Mouse (Mus musculus) layer of hippocampus, adult 8-10 months (tissue): ENCODE data around the gene Tfap2d. TPM values are rescaled to one million over a fixed set of nuclear protein-coding genes. Genes with fewer than 3 reads are reported as not detected.

ENCODE experiments used
- DNase-seq, 2 experiments: peaks; one replicate each; pipeline ENCODE4 v3.0.0; 2022; ENCODE audit warnings: low spot score in 2 of 2
- total RNA-seq, 4 experiments: library from RNA; stranded (reverse); gene quantifications; 2 replicates each; pipeline ENCODE4 v1.2.4; 2022

Gene Tfap2d
- not detected for total RNA-seq

GRCm38 (mm10) chr1:19102631-19103030 lies at the start of gene Tfap2d:
Tfap2d (plus strand) TSS chr1:19103022.
- DNase-seq: no peak

DNA sequence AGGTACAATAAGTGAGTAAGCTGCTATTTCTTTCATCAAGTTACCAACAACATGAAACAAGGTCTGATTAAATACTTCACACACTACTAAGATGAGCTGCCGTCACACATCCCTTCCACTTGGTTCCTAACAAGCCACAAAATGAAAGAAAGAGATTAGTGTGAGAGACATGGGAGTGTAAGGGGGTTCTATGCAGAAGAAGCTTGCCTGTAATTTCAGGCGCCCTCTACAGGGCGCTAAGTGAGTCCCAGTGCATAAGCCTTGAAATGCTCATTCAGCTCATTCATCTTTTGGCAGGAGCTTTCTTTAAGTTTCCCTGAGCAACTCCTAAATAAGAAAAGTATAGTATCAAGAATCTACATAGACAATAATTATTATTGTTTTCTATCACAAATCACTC lies 46.5 kb upstream of the Tfap2d start:
- peak in 1 of 2 experiments; percentile 2 for DNase-seq

- DNase-seq: no peak
Measured at GRCm38 (mm10) chr1:19056861-19057260, 46.0 kb upstream of the Tfap2d start.

DNA sequence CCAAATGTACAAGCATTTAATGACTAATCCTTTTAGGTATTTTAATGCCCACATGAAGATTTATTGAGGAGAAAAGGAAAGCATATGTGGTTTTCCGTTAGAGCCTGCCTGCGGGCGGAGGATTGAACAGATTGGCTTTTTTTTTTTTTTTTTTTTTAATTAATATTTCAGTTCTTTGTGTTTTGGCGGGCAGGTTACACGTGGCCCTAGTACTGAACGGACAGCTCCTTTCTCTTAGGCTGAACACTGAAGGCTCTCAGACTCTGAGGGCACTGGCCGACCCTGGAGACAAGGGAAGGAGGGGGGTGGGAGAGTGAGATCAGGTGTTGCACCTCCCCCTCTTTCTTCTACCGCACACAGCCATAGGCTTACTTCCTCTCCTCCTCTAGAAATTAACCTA lies 14.7 kb upstream of the Tfap2d start:
- no peak for DNase-seq

DNA sequence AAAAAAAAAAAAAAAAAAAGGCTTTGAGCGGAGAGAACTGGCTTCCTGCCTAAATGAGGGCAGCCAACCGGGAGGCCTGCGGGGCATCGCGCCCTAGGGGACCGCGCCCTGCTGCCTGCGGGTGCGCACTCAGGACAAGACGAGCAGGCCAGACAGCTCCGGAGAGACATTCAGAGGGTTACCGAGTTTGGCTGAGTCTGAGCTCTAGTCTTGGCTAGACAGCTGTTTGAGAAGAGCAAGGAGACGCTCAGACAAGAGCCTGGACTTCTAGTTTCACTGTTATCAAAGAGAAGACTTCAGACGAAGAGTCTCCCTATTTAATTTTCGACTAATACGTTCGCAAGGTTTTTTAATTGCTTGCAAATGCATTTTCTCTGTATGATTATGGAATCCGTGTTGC lies 5.9 kb upstream of the Tfap2d start:
- no peak for DNase-seq

DNA sequence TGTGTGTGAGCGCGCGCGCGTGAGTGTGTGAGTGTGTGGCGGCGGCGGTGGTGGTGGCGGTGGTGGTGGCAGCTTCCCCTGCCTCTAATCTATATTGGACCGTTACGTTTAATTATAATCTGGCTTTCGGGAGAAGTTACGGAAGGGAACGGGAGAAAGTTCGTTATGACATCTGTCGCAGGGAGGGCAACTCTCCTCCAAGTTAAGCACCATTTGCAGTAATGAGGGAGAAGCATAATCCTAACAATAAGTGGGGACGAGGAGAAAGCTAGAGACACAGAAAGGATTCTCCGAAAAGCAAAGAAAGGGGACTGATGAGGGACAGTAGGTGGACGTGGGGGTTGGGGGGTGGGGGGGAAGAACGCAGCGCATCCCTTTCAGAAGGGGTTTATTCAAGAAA lies 494 bp downstream of the Tfap2d start:
- DNase-seq: no peak

- no peak for DNase-seq
Measured at GRCm38 (mm10) chr1:19103776-19104142, 937 bp downstream of the Tfap2d start.

- no peak for DNase-seq
Measured at GRCm38 (mm10) chr1:19104143-19104857, 1.5 kb downstream of the Tfap2d start.

- DNase-seq: no peak
Measured at GRCm38 (mm10) chr1:19106401-19106800, 3.6 kb downstream of the Tfap2d start.

DNA sequence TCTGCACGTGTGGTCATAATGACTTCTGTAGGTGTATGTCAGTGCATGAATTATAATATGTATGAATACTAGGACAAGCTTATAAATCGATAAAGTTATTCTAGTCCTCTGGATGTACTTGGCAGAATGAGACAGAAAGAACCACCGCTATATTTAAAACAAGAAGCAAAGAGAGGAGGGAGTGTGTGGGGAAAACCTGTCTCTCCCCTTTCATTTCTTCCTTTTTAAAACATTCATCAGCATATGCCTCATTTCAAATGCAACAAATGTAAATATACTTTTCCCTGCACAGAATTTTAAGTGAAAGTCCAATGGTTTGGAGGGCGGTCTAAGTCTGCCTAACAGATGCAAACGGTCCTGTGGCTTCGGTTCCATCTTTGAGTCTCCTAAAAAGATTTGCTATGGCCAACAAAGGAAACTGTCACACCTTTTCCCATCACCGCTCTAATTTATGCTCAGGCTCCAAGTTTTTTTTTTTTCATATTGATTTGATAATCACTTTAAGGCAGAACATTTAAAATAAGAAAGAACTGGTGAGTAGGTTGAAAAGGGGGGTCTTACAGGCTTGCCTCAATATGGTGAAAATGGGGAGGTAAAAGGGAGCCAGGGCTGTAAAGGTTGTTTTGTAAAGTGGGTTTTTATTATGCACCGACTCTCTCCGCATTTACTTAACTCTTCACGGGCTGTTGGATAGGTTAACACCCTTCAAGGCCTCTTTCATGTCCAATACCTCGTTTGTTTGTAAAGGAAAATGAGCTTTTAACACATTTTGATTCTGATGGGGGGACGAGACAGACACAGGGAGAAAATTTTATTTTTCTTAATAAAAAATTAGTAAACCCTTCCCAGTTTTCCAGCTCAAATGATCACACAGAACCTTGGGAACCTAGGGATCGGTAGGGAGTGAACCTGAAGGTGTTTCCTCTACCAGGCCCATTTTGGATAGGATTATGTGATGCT lies 4.3 kb downstream of the Tfap2d start:
- DNase-seq: no peak

- no peak for DNase-seq
Measured at GRCm38 (mm10) chr1:19107801-19108200, 5.0 kb downstream of the Tfap2d start.

- DNase-seq: no peak
Measured at GRCm38 (mm10) chr1:19109711-19110110, 6.9 kb downstream of the Tfap2d start.

- DNase-seq: no peak
Measured at GRCm38 (mm10) chr1:19110211-19110610, 7.4 kb downstream of the Tfap2d start.

GRCm38 (mm10) chr1:19111020-19111419 lies 8.2 kb downstream of the Tfap2d start:
- no peak for DNase-seq

- peak; percentile 4 to 7 for DNase-seq
Measured at GRCm38 (mm10) chr1:19178742-19179397, 76.0 kb downstream of the Tfap2d start.

DNA sequence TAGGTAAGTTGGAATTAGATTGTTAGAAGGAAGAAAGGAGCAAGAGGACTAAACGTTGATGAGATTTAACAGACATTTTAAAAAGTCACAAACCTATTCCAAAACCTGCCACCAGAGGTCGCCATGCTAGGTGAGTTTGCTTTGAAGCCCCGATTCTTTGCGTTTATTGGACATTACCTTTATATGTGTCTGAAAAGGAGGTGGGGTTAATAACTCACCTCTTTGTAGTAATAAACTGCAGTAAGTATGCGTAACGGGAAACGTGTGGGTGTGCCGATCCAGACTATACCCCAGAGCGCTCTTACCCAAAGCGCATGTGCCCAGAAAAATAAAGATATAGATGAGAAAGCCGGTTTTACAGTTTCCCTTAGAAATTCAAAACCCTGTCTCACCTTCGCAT lies 102.8 kb downstream of the Tfap2d start:
- peak in 1 of 2 experiments; percentile 43 for DNase-seq

DNA sequence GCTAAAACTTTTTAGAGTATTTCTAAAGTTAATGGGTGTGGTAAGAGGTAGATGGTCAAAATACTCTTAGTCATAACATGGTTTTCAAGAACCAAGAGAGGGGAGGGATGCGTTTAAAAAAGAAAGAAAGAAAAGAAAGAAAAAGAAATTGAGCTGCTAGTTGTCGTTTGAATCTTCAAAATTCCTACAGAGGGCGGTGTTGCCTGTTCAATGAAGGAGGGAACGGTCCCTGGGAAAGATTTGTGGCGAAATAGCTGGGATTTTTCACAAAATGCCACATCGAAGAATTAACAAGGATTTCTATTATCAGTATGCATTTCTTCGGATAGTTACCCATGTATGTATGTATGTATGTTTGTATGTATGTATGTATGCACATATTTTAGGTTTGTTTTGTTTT lies 103.4 kb downstream of the Tfap2d start:
- DNase-seq: no peak

- DNase-seq: no peak
Measured at GRCm38 (mm10) chr1:19207611-19208010, 104.8 kb downstream of the Tfap2d start.

DNA sequence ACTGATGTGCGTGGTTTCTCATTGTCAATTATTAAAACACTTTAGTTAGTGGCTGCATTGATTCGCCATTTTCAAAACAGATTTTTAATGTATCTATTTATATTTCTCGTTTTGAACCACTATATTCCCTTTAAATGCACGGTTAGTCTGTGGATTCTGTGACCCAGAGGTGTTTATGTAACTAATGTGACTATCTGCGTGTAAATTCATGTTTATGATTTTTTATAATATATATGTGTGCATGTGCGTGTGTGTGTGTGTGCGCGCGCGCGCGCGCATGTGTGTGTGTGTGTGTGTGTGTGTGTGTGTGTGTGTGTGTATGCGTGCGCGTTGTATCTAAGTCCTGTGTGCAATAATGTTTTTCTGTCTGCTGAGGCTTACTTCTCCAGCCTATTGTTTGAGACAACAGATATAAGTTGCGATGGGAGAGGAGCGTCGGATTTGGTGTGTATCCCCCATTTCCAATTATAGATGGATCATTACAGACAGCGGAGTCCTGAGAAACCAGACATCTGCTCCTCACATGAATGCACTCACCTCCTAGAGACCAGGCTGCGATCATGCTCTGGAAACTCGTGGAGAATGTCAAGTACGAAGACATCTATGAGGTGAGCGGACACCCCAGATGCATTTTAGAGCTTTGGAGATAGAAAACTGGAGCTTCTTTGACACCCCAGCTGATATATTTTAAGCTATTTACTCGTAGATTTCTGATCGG lies 106.0 kb downstream of the Tfap2d start, which contains the start of gene Tfap2b:
Gene Tfap2b (plus strand): TSS at position 274 of the 718 bp plus-strand sequence.
- DNase-seq: no peak

DNA sequence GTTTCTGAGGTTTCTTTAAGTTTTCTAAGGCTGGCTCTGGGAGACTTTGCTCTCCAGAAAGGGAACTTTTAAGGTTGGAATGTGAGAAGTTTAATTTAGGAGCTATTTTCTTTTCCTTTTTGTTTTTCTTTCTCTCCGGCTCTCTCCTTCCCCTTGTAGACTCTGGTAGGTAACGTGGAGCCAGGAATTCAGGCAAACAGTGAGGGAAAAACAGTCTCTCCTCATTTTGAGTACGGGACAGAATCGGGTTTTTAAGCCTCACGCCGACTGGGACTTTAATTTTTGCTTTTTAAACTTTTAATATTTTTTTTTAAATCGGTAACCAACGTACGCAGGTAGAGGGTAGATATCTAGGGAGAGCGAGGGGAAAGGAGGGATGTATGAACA lies 106.5 kb downstream of the Tfap2d start:
- no peak for DNase-seq

DNA sequence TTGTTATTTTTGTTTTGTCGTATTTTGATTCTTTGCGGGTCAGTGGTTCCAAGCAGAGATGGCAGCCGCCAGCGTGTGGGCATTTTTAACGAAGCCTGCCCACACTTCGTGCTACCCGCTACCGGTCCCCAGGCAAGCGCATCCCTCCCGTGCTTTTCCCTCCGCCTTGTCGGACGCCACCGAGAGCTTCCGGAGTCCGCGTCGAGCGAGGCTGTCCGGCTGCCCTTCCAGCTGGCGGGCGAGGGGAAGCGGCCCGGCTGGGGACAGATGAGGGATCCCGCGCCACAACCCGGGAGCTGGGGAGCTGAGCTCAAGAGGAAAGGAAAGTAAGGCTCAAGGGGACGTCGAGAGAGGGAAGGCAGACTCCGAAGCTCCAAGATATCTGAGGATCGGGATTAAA lies 107.0 kb downstream of the Tfap2d start:
- no peak for DNase-seq
